Mouse (Mus musculus): Measurements from ENCODE around the gene Otud5.

DNA sequence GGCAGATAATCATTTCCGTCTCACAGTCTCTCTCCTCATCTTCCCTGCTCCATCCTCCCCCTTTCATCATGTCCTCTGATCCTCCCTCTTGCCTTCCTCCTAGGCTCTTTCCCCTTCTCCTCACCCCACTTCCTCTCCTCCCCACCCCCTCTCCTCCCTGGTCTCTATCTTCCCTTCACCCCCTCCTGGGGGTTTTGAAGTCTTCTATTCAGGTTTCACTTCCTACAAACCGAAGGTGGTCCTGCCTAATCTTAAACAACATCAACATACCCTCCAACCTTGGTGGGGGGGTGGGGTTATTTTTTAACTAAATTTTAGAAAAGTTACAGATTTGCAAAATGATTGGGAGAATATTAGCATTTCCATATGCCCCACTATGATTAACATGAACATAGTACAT lies 27.3 kb downstream of the Otud5 start:
- no peak for TF ChIP-seq CHD2 (IDR thresholded peaks at IDR 0.05; ENCODE audit: low read depth, low read length)
- TF ChIP-seq ZC3H11A (IDR thresholded peaks at IDR 0.05; ENCODE audit: borderline replicate concordance, low read depth, low read length) = no peak
- no peak for TF ChIP-seq MAFK (IDR thresholded peaks at IDR 0.05; ENCODE audit: insufficient read depth, low read depth, low read length)
- no peak for TF ChIP-seq HCFC1 (IDR thresholded peaks at IDR 0.05; ENCODE audit: borderline replicate concordance, insufficient read depth, low read length)
